Mouse (Mus musculus): ENCODE results near the gene Fam25c.

- TF ChIP-seq POLR2A (IDR thresholded peaks at IDR 0.05; ENCODE audit: borderline replicate concordance, extremely low read depth, low read depth, low read length), result no peak
- peak; percentile 100 for TF ChIP-seq CTCF (IDR thresholded peaks at IDR 0.05; ENCODE audit: insufficient read depth, low read length)
Measured at GRCm38 (mm10) chr14:34401135-34401534, 45.9 kb upstream of the Fam25c start.

Measured in lung, adult 2 months (tissue).